ENCODE assay signal across 8 mouse cellular contexts in the genomic region with DNA sequence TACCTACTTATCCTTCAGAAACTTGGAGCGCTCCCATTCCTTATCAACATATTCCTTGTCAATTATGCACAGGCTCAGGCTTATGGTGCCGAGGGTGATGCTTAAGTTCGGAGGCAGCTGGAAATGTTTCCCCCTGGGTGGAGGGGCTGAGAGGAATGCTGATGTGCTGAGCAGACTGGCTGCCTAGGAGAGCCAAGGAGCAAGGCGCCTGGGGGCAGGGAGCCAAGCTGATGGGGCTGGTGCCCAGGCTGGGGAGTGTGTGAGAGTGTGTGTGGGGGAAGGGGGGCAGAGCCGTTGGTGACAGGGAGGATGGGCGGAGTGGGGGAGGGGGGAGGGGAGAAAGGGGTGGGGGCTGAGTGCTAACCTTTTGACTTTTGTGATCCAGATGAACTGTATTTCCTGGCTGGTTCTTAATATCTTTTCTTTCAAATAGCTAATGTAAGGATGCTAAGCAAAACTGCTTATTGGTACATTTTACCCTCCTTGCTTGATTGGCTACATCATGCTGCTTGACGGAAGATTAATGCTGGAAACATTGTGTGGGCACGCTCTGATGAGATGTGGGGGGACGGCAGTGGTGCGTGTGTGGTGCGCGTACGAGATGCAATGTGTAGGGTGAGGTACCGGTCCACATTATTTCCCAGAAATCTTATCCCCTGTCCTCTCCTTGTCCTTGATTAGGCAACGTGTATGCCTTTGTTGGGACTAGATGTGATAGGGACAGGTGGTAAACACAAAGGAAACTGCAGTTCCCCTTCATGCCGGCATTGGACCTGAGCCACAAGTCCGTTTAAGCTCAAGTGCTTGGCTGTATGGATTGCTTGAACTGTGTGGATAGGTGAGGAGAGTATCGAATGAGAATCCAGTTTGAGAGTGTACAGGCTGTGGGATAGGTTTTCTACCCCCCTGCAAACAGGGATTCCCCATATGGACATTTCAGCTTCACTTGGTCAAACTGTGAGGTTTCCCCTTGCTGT. TPM values are rescaled to one million over a fixed set of nuclear protein-coding genes. Genes with fewer than 3 reads are reported as not detected.
DNase-seq lines count a peak whose midpoint lies in the region; ATAC-seq and TF ChIP-seq lines count a peak whose summit lies in the region.

No protein-coding gene starts in this region.

- H3K36me3 ChIP-seq in forebrain, embryonic 14.5 days (ENCODE audit: control insufficient read depth, insufficient read depth, low read length): no peaks in the 10 kb centered on the region
- H3K36me3 ChIP-seq in hindbrain, embryonic 15.5 days: no peaks in the 10 kb centered on the region
- H3K36me3 ChIP-seq in thymus, adult 2 months (ENCODE audit: control insufficient read depth, insufficient read depth, low read length): no peaks in the 10 kb centered on the region

- H3K4me2 ChIP-seq in forebrain, embryonic 14.5 days (ENCODE audit: low read length): peak overlapping the region; percentile 40
- peak overlapping the region; percentile 41 for H3K4me2 ChIP-seq in hindbrain, embryonic 15.5 days

- peak overlapping the region; percentile 40; the same call in 1 of the 2 replicates for H3K9ac ChIP-seq in forebrain, embryonic 14.5 days (ENCODE audit: low read length)
- H3K9ac ChIP-seq in hindbrain, embryonic 15.5 days: no peak overlapping the region

- no peaks in the 10 kb centered on the region for H3K27me3 ChIP-seq in cerebellum, adult 2 months (ENCODE audit: control insufficient read depth, insufficient read depth, low read length)
- H3K27me3 ChIP-seq in forebrain, embryonic 14.5 days (replicated peaks; ENCODE audit: control insufficient read depth, insufficient read depth, low read length): no peaks in the 10 kb centered on the region
- H3K27me3 ChIP-seq in hindbrain, embryonic 15.5 days: no peaks in the 10 kb centered on the region
- H3K27me3 ChIP-seq in thymus, adult 2 months (ENCODE audit: control insufficient read depth, insufficient read depth, low read length): no peaks in the 10 kb centered on the region

- H3K4me1 ChIP-seq in cerebellum, adult 2 months (ENCODE audit: control insufficient read depth, insufficient read depth, low read length): peaks cover 47% of the 10 kb centered on the region
- H3K4me1 ChIP-seq in forebrain, embryonic 14.5 days (ENCODE audit: control insufficient read depth, insufficient read depth, low read length): peaks cover 35% of the 10 kb centered on the region
- peaks cover 35% of the 10 kb centered on the region for H3K4me1 ChIP-seq in hindbrain, embryonic 15.5 days (replicated peaks)
- H3K4me1 ChIP-seq in thymus, adult 2 months (replicated peaks; ENCODE audit: control insufficient read depth, insufficient read depth, low read length): no peaks in the 10 kb centered on the region

- no peaks in the 10 kb centered on the region for H3K9me3 ChIP-seq in forebrain, embryonic 14.5 days (replicated peaks; ENCODE audit: control insufficient read depth, low read length)
- H3K9me3 ChIP-seq in hindbrain, embryonic 15.5 days: no peaks in the 10 kb centered on the region

- DNase-seq in adrenal gland, postnatal 14 days: peak; percentile 39
- DNase-seq in adrenal gland, postnatal 4 days (ENCODE audit: low spot score in 2 of 2): no peak
- DNase-seq in cerebellum, adult 2 months: peak; percentile 76 to 78
- peak; percentile 91 for DNase-seq in forebrain, embryonic 14.5 days (ENCODE audit: low spot score)
- DNase-seq in lung, postnatal 14 days: peak; percentile 52
- DNase-seq in right cerebral cortex, postnatal 25 days: peak; percentile 52
- no peak for DNase-seq in thymus, adult 2 months

- H3K4me3 ChIP-seq in cerebellum, adult 2 months (replicated peaks; ENCODE audit: insufficient read depth, low read depth, low read length): peak overlapping the region; percentile 29
- no peak overlapping the region for H3K4me3 ChIP-seq in forebrain, embryonic 14.5 days (ENCODE audit: low read depth, low read length)
- H3K4me3 ChIP-seq in hindbrain, embryonic 15.5 days: no peak overlapping the region
- no peak overlapping the region for H3K4me3 ChIP-seq in thymus, adult 2 months (ENCODE audit: control insufficient read depth, insufficient read depth, low read length)

- 9% methylated on average over 18 of the region's 18 CpGs for WGBS in cerebellum, adult 2 months
- WGBS in forebrain, embryonic 14.5 days: 24% methylated on average over 18 of the region's 18 CpGs
- 28% methylated on average over 18 of the region's 18 CpGs for WGBS in hindbrain, embryonic 15.5 days
- WGBS in thymus, adult 2 months: 81% methylated on average over 18 of the region's 18 CpGs

- ATAC-seq in forebrain, embryonic 14.5 days: peak; percentile 98
- ATAC-seq in hindbrain, embryonic 15.5 days (ENCODE audit: low FRiP score, low read depth): peak; percentile 86; the same call in 1 of the 2 replicates

- peak overlapping the region; percentile 44 for H3K27ac ChIP-seq in cerebellum, adult 2 months (ENCODE audit: insufficient read depth, low read length)
- H3K27ac ChIP-seq in forebrain, embryonic 14.5 days (ENCODE audit: low read depth, low read length): peak overlapping the region; percentile 85
- H3K27ac ChIP-seq in hindbrain, embryonic 15.5 days (replicated peaks): peak overlapping the region; percentile 66
- no peak overlapping the region for H3K27ac ChIP-seq in thymus, adult 2 months (ENCODE audit: control insufficient read depth, insufficient read depth, low read length)

- TF ChIP-seq POLR2A in cerebellum, adult 2 months (IDR thresholded peaks at IDR 0.05; ENCODE audit: borderline replicate concordance, insufficient read depth, low read length): no peak
- no peak for TF ChIP-seq POLR2A in thymus, adult 2 months (IDR thresholded peaks at IDR 0.05; ENCODE audit: control insufficient read depth, extremely low read depth, insufficient read depth, low read length, poor library complexity)

- TF ChIP-seq CTCF in cerebellum, adult 2 months (IDR thresholded peaks at IDR 0.05; ENCODE audit: borderline replicate concordance, insufficient read depth, low read depth, low read length): no peak
- TF ChIP-seq CTCF in thymus, adult 2 months (IDR thresholded peaks at IDR 0.05; ENCODE audit: borderline replicate concordance, control insufficient read depth, extremely low read depth, insufficient read depth, low read length, poor library complexity): no peak

RNA-seq across cellular contexts. Expression of gene Tmem178, which starts 25.5 kb away (rescaled TPM):
- total RNA-seq in adrenal gland, postnatal 14 days (2021): 4.5 and 6.6 TPM in 2 replicates
- total RNA-seq in adrenal gland, postnatal 4 days (2021): 10 to 100 TPM in 1 of 2 experiments, 1 to 10 TPM in 1; 7.6 to 10.0 TPM
- polyA plus RNA-seq in cerebellum, adult 2 months (2012; rRNA removed): 128 and 146 TPM in 2 replicates
- 39.0 and 43.4 TPM in 2 replicates for polyA plus RNA-seq in forebrain, embryonic 14.5 days (2014; fragmentation: Nextera tagmentation; extraction: Ambion mirVana)
- 31.1 and 32.9 TPM in 2 replicates for polyA plus RNA-seq in hindbrain, embryonic 15.5 days (2015; fragmentation: Nextera tagmentation; extraction: Ambion mirVana)
- polyA plus RNA-seq in thymus, adult 2 months (2012; rRNA removed): 0.09 and 0.23 TPM in 2 replicates

Comparison
In these comparisons a context has a peak if more than half of its experiments do, and no peak if none do; other contexts are left out.
1. DNase-seq: peak in adrenal gland, postnatal 14 days (single experiment), cerebellum, adult 2 months (2 of 2), forebrain, embryonic 14.5 days (single experiment), lung, postnatal 14 days (single experiment) and right cerebral cortex, postnatal 25 days (single experiment); none in adrenal gland, postnatal 4 days (0 of 2) and thymus, adult 2 months (single experiment).
2. RNA of gene Tmem178, which starts 25.5 kb away (polyA plus RNA-seq): 128 to 146 TPM in cerebellum, adult 2 months, 39.0 to 43.4 TPM in forebrain, embryonic 14.5 days and 31.1 to 32.9 TPM in hindbrain, embryonic 15.5 days; 0.09 to 0.23 TPM in thymus, adult 2 months; every median in the first group is over 10 times any median in the second.